Mouse (Mus musculus): Measurements from ENCODE around the gene Rad51b. TPM values are rescaled to one million over a fixed set of nuclear protein-coding genes. Genes with fewer than 3 reads are reported as not detected.
A peak's percentile ranks its signal among the peaks of the same experiment; 100 is the strongest.

The Rad51b gene
- polyA plus RNA-seq, 1 experiment from 2014 or later, result 7.7 TPM

GRCm38 (mm10) chr12:79331722-79332121 is 34.6 kb downstream of the Rad51b start:
- WGBS, result 75% methylated on average over 4 of the region's 4 CpGs
- no peak overlapping the region for H3K27ac ChIP-seq
- no peak for ATAC-seq (ENCODE audit: insufficient number of reproducible peaks, insufficient read depth, low FRiP score, low TSS enrichment)
- no peak overlapping the region for H3K9ac ChIP-seq
- H3K4me3 ChIP-seq, result no peak overlapping the region
- H3K27me3 ChIP-seq, result no peaks in the 10 kb centered on the region
- peaks cover 13% of the 10 kb centered on the region; the same call in 1 of the 2 replicates for H3K9me3 ChIP-seq
- H3K4me2 ChIP-seq (replicated peaks), result no peak overlapping the region
- H3K4me1 ChIP-seq, result no peaks in the 10 kb centered on the region
- peaks cover 9% of the 10 kb centered on the region for H3K36me3 ChIP-seq

DNA sequence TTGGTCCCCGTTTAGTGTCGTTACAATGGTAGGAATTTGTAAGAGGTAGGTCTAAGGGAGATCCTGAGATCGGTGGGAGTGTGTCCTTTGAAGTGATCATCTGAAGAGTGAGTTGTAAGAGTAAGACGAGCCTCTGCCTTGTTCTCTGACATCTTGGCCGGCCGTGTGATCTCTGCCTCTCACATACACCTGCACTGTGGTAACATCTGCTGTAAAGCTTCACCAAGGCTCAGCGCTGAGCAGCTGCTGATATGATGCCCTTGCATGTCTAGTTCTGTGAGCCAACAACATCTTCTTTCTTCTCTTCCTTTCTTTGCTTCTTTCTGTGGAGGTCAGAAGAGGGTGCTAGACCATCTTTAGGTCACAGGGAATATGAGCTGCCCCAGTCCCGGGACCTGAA is 41.7 kb downstream of the Rad51b start:
- no peak overlapping the region for H3K9ac ChIP-seq
- 85% methylated on average over 8 of the region's 8 CpGs for WGBS
- H3K9me3 ChIP-seq, result peaks cover 12% of the 10 kb centered on the region; the same call in 1 of the 2 replicates
- no peaks in the 10 kb centered on the region for H3K27me3 ChIP-seq
- no peak for ATAC-seq (ENCODE audit: insufficient number of reproducible peaks, insufficient read depth, low FRiP score, low TSS enrichment)
- peaks cover 9% of the 10 kb centered on the region for H3K36me3 ChIP-seq
- H3K4me3 ChIP-seq, result no peak overlapping the region
- no peaks in the 10 kb centered on the region for H3K4me1 ChIP-seq
- H3K4me2 ChIP-seq (replicated peaks), result no peak overlapping the region
- H3K27ac ChIP-seq, result no peak overlapping the region

DNA sequence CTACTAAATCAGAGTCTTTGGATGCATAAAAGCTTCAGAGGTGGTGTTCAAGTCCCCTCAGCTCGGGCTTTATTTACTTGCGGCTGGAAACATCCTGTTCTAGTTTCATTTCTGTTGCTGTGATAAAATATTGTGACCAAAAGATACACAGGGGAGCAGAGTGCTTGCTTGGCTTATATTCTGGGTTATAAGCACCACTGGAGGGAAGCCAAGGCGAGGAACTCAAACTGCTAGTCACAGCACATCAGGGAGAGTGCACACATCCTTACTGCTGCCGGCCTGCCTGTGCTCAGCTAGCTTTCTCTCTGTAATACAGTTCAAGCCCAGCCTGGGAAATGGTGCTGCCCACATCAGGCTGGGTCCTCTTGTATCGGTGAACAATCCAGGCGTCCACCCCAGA is 43.4 kb downstream of the Rad51b start:
- Histone ChIP-seq H3K4me1 (no peaks in the 10 kb centered on the region), H3K9ac (no peak overlapping the region), H3K27ac (no peak overlapping the region), H3K4me2 (replicated peaks) (no peak overlapping the region), H3K36me3 (no peaks in the 10 kb centered on the region), H3K27me3 (no peaks in the 10 kb centered on the region), H3K4me3 (no peak overlapping the region), H3K9me3 (no peaks in the 10 kb centered on the region)
- WGBS, result 83% methylated on average over 6 of the region's 6 CpGs
- no peak for ATAC-seq (ENCODE audit: insufficient number of reproducible peaks, insufficient read depth, low FRiP score, low TSS enrichment)

GRCm38 (mm10) chr12:79341291-79341845 is 44.3 kb downstream of the Rad51b start:
- Histone ChIP-seq H3K9me3 (no peaks in the 10 kb centered on the region), H3K27ac (no peak overlapping the region), H3K4me2 (replicated peaks) (no peak overlapping the region), H3K9ac (no peak overlapping the region), H3K36me3 (no peaks in the 10 kb centered on the region), H3K4me1 (0 out of 2 replicates have a peak, but pooled peaks cover 5% of the 10 kb centered on the region), H3K4me3 (no peak overlapping the region), H3K27me3 (no peaks in the 10 kb centered on the region)
- 62% methylated on average over 6 of the region's 6 CpGs for WGBS
- ATAC-seq (ENCODE audit: insufficient number of reproducible peaks, insufficient read depth, low FRiP score, low TSS enrichment), result no peak

GRCm38 (mm10) chr12:79346198-79346733 is 49.2 kb downstream of the Rad51b start:
- H3K9ac ChIP-seq, result no peak overlapping the region
- peak overlapping the region; percentile 47; the same call in 1 of the 2 replicates for H3K27ac ChIP-seq
- H3K4me1 ChIP-seq, result 0 out of 2 replicates have a peak, but pooled peaks cover 11% of the 10 kb centered on the region
- no peak for ATAC-seq (ENCODE audit: insufficient number of reproducible peaks, insufficient read depth, low FRiP score, low TSS enrichment)
- H3K4me3 ChIP-seq, result no peak overlapping the region
- H3K36me3 ChIP-seq, result no peaks in the 10 kb centered on the region
- H3K9me3 ChIP-seq, result no peaks in the 10 kb centered on the region
- no peak overlapping the region for H3K4me2 ChIP-seq (replicated peaks)
- WGBS, result 43% methylated on average over 5 of the region's 5 CpGs
- H3K27me3 ChIP-seq, result no peaks in the 10 kb centered on the region

DNA sequence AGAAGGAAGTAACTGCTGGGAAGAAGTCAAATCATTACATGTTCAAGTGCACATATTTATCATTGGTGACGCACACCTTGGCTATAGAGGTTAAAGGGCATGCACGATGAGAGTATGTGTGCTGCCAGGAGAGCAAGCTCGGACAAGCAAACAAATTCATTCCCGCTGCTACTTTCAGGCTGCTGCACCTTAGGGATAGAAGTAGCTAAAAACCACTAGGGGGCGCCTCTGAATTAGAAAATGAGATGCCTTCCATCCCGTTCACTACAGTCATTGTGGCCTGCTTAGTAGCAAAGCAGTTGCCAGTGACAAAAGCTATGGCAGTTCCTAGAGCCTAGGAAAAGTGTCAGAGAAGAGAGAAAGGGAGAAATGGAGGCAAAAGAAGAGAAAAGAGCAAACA is 50.6 kb downstream of the Rad51b start:
- Histone ChIP-seq H3K36me3 (no peaks in the 10 kb centered on the region), H3K9ac (no peak overlapping the region), H3K4me3 (no peak overlapping the region), H3K4me2 (replicated peaks) (no peak overlapping the region), H3K4me1 (peaks cover 11% of the 10 kb centered on the region; the same call in 1 of the 2 replicates), H3K9me3 (no peaks in the 10 kb centered on the region), H3K27ac (no peak overlapping the region), H3K27me3 (no peaks in the 10 kb centered on the region)
- peak; percentile 43; the same call in 1 of the 2 replicates for ATAC-seq (ENCODE audit: insufficient number of reproducible peaks, insufficient read depth, low FRiP score, low TSS enrichment)
- 7% methylated on average over 6 of the region's 6 CpGs for WGBS

DNA sequence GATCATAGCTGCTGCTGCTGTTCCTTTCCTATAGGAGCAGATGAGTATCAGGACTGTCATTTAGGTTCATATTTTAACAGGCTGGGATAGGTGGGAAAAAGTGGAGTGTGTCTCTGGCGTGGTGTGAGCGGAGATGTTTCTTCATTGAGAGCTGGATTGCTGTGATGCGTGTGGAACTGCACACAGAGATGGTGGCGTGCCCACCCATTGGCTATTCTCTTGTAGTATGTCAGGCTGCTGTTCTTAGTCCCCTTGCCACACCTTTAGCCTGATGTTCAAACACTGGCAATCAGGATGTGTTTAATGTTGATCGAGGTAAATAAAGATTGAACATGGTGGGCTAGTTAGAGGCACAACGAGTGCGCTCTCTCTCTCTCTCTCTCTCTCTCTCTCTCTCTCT is 54.4 kb downstream of the Rad51b start:
- Histone ChIP-seq H3K27me3 (no peaks in the 10 kb centered on the region), H3K4me1 (peaks cover 6% of the 10 kb centered on the region; the same call in 1 of the 2 replicates), H3K27ac (no peak overlapping the region), H3K4me3 (no peak overlapping the region), H3K9me3 (no peaks in the 10 kb centered on the region), H3K36me3 (no peaks in the 10 kb centered on the region), H3K4me2 (replicated peaks) (no peak overlapping the region), H3K9ac (no peak overlapping the region)
- no peak for ATAC-seq (ENCODE audit: insufficient number of reproducible peaks, insufficient read depth, low FRiP score, low TSS enrichment)
- 87% methylated on average over 7 of the region's 7 CpGs for WGBS

GRCm38 (mm10) chr12:79352086-79352741 is 55.1 kb downstream of the Rad51b start:
- Histone ChIP-seq H3K27me3 (no peaks in the 10 kb centered on the region), H3K4me3 (no peak overlapping the region), H3K27ac (no peak overlapping the region), H3K4me2 (replicated peaks) (no peak overlapping the region), H3K9me3 (no peaks in the 10 kb centered on the region), H3K36me3 (no peaks in the 10 kb centered on the region), H3K4me1 (peaks cover 6% of the 10 kb centered on the region; the same call in 1 of the 2 replicates), H3K9ac (no peak overlapping the region)
- 79% methylated on average over 3 of the region's 3 CpGs for WGBS
- ATAC-seq (ENCODE audit: insufficient number of reproducible peaks, insufficient read depth, low FRiP score, low TSS enrichment), result no peak

DNA sequence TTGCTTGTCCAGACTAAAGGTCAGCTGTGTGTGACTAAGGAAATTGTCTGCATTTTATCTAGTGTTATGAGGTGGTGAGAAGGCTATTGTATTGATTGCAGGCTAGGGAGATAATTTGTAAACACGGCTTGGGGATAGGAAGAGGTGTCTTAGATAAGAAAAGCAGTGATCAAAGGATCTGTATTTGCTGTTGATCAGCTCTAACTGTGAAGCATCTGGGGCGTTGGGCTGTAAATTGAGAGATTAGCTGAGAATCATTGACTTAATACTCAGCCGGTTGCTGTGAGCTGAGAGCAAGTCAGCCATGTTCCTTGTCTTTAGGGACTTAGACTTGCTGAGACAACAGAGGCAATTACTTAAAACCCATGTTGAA is 55.6 kb downstream of the Rad51b start:
- 32% methylated on average over 3 of the region's 3 CpGs for WGBS
- H3K4me3 ChIP-seq, result no peak overlapping the region
- no peak for ATAC-seq (ENCODE audit: insufficient number of reproducible peaks, insufficient read depth, low FRiP score, low TSS enrichment)
- H3K36me3 ChIP-seq, result no peaks in the 10 kb centered on the region
- H3K27me3 ChIP-seq, result no peaks in the 10 kb centered on the region
- peaks cover 3% of the 10 kb centered on the region; the same call in 1 of the 2 replicates for H3K4me1 ChIP-seq
- H3K9ac ChIP-seq, result no peak overlapping the region
- no peaks in the 10 kb centered on the region for H3K9me3 ChIP-seq
- H3K4me2 ChIP-seq (replicated peaks), result no peak overlapping the region
- H3K27ac ChIP-seq, result no peak overlapping the region

- H3K27me3 ChIP-seq, result no peaks in the 10 kb centered on the region
- no peak overlapping the region for H3K9ac ChIP-seq
- H3K27ac ChIP-seq, result no peak overlapping the region
- H3K4me3 ChIP-seq, result no peak overlapping the region
- WGBS, result 78% methylated on average over 5 of the region's 5 CpGs
- no peaks in the 10 kb centered on the region for H3K9me3 ChIP-seq
- no peaks in the 10 kb centered on the region for H3K36me3 ChIP-seq
- no peak for ATAC-seq (ENCODE audit: insufficient number of reproducible peaks, insufficient read depth, low FRiP score, low TSS enrichment)
- H3K4me2 ChIP-seq (replicated peaks), result no peak overlapping the region
- no peaks in the 10 kb centered on the region; the same call in 1 of the 2 replicates for H3K4me1 ChIP-seq
Measured at GRCm38 (mm10) chr12:79353356-79353755, 56.3 kb downstream of the Rad51b start.

DNA sequence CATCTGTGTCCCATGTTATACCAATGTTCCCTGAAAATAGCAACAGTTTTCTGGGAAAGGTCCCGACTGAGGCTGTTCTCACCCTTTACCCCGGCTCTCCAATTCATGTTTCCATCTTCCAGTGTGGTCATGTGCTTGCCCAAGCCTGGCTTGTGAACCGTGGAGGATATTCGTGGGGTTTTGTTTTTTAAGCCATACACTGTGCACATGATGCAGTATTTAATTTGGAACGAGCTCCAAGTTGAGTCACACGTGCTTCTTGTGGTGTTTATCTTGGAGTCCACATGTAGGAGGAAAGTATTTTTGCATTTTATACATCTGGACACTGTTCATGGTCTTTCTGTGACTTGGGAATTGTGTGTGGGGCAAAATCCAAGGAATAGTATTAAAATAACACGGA is 57.5 kb downstream of the Rad51b start:
- WGBS, result 75% methylated on average over 7 of the region's 7 CpGs
- H3K4me3 ChIP-seq, result no peak overlapping the region
- no peaks in the 10 kb centered on the region for H3K9me3 ChIP-seq
- no peak overlapping the region; the same call in 1 of the 2 replicates for H3K27ac ChIP-seq
- no peaks in the 10 kb centered on the region for H3K27me3 ChIP-seq
- H3K4me1 ChIP-seq, result no peaks in the 10 kb centered on the region; the same call in 1 of the 2 replicates
- no peak overlapping the region for H3K9ac ChIP-seq
- no peak for ATAC-seq (ENCODE audit: insufficient number of reproducible peaks, insufficient read depth, low FRiP score, low TSS enrichment)
- H3K36me3 ChIP-seq, result no peaks in the 10 kb centered on the region
- no peak overlapping the region for H3K4me2 ChIP-seq (replicated peaks)

- Histone ChIP-seq H3K27me3 (no peaks in the 10 kb centered on the region), H3K36me3 (no peaks in the 10 kb centered on the region), H3K9me3 (no peaks in the 10 kb centered on the region), H3K27ac (no peak overlapping the region), H3K4me2 (replicated peaks) (no peak overlapping the region), H3K9ac (no peak overlapping the region), H3K4me3 (no peak overlapping the region), H3K4me1 (no peaks in the 10 kb centered on the region; the same call in 1 of the 2 replicates)
- 81% methylated on average over 4 of the region's 4 CpGs for WGBS
- ATAC-seq (ENCODE audit: insufficient number of reproducible peaks, insufficient read depth, low FRiP score, low TSS enrichment), result no peak
Measured at GRCm38 (mm10) chr12:79356138-79356537, 59.1 kb downstream of the Rad51b start.

Measured in embryonic facial prominence, embryonic 12.5 days (tissue).